Mouse (Mus musculus) CH12.LX (cell line): ENCODE results near the gene Slc25a44. TPM values are rescaled to one million over a fixed set of nuclear protein-coding genes. Genes with fewer than 3 reads are reported as not detected.

Experiments
- DNase-seq: peaks from one replicate; pipeline ENCODE4 v3.0.0-alpha.2; 2013; ENCODE audit errors: extremely low read depth
- H3K27ac ChIP-seq: 2 replicates; pipeline ENCODE4 v1.5.1; 2012; ENCODE audit warnings: low read depth, mild to moderate bottlenecking, control low read depth, moderate library complexity; ENCODE audit not compliant: insufficient read depth
- H3K27me3 ChIP-seq: replicated peaks from 2 replicates; pipeline ENCODE3; 2012; ENCODE audit warnings: inconsistent platforms
- H3K36me3 ChIP-seq, 2 experiments: replicated peaks in 1 of 2; 2 replicates each; pipeline versions ENCODE3 to v1.6.1; 2012; ENCODE audit warnings: inconsistent platforms in 1 of 2, low read length in 1 of 2, mild to moderate bottlenecking in 1 of 2, mixed read lengths in 1 of 2, moderate library complexity in 1 of 2; ENCODE audit not compliant: control insufficient read depth in 1 of 2, insufficient read depth in 1 of 2
- H3K4me1 ChIP-seq, 2 experiments: 2 replicates each; pipeline ENCODE4 v1.6.1; 2012; ENCODE audit warnings: inconsistent platforms in 1 of 2, moderate library complexity in 1 of 2; ENCODE audit not compliant: insufficient read depth in 2 of 2, control insufficient read depth in 1 of 2
- H3K4me2 ChIP-seq: 2 replicates; pipeline ENCODE4 v1.6.1; 2012; ENCODE audit warnings: low read depth, mild to moderate bottlenecking, control low read depth; ENCODE audit not compliant: poor library complexity, insufficient read depth, severe bottlenecking
- H3K4me3 ChIP-seq, 3 experiments: fragments of 150-350 bp in 1 of 3; sonication (generic) in 1 of 3; replicated peaks in 1 of 3; 2 replicates each; pipeline versions ENCODE3 to v1.5.1; 2011 to 2012; ENCODE audit warnings: low read depth in 2 of 3, low read length in 2 of 3, mild to moderate bottlenecking in 2 of 3, moderate library complexity in 2 of 3, control low read depth in 1 of 3, improper control_type of control experiment in 1 of 3, inconsistent platforms in 1 of 3, mixed read lengths in 1 of 3; ENCODE audit not compliant: poor library complexity in 1 of 3
- H3K79me2 ChIP-seq: replicated peaks from 2 replicates; pipeline ENCODE4 v1.6.1; 2012; ENCODE audit warnings: mild to moderate bottlenecking, moderate library complexity; ENCODE audit not compliant: control insufficient read depth, poor library complexity, insufficient read depth, severe bottlenecking; ENCODE audit errors: extremely low read depth
- H3K9ac ChIP-seq: 2 replicates; pipeline ENCODE4 v1.6.1; 2012; ENCODE audit warnings: low read depth, mild to moderate bottlenecking, control low read depth, moderate library complexity; ENCODE audit not compliant: insufficient read depth
- H3K9me3 ChIP-seq: replicated peaks from 2 replicates; pipeline ENCODE3; 2012; ENCODE audit warnings: low read length, inconsistent platforms, mixed read lengths
- BHLHE40 ChIP-seq: IDR thresholded peaks from 2 replicates; pipeline ENCODE4 v1.6.1; 2011; ENCODE audit warnings: mild to moderate bottlenecking, low read depth, low read length, improper control_type of control experiment
- CHD1 ChIP-seq: IDR thresholded peaks from 2 replicates; pipeline ENCODE4 v1.6.1; 2012; ENCODE audit warnings: low read depth, low read length, improper control_type of control experiment, inconsistent platforms
- ELF1 ChIP-seq: IDR thresholded peaks from 2 replicates; pipeline ENCODE4 v1.6.1; 2014; ENCODE audit warnings: low read depth, mild to moderate bottlenecking, inconsistent platforms, low read length, improper control_type of control experiment
- IRF4 ChIP-seq: IDR thresholded peaks from 2 replicates; pipeline ENCODE4 v1.6.1; 2014; ENCODE audit warnings: low read depth, mild to moderate bottlenecking, inconsistent platforms, low read length, improper control_type of control experiment
- MAFK ChIP-seq: IDR thresholded peaks from 2 replicates; pipeline ENCODE4 v1.6.1; 2011; ENCODE audit warnings: low read length, improper control_type of control experiment; ENCODE audit not compliant: insufficient replicate concordance
- MYC ChIP-seq: IDR thresholded peaks from 2 replicates; pipeline ENCODE4 v1.6.1; 2011; ENCODE audit warnings: low read depth, mild to moderate bottlenecking, improper control_type of control experiment, low read length
- NRF1 ChIP-seq: IDR thresholded peaks from 2 replicates; pipeline ENCODE4 v1.6.1; 2014; ENCODE audit warnings: low read depth, mild to moderate bottlenecking, inconsistent platforms, low read length, improper control_type of control experiment, moderate library complexity
- PAX5 ChIP-seq: IDR thresholded peaks from 2 replicates; pipeline ENCODE4 v1.6.1; 2012; ENCODE audit warnings: low read length, inconsistent platforms, mixed read lengths
- RAD21 ChIP-seq: IDR thresholded peaks from 2 replicates; pipeline ENCODE4 v1.6.1; 2011; ENCODE audit warnings: low read depth, mild to moderate bottlenecking, low read length, improper control_type of control experiment, moderate library complexity
- RCOR1 ChIP-seq: conservative IDR thresholded peaks from 2 replicates; pipeline ENCODE4 v1.6.1; 2012; ENCODE audit warnings: low read depth, mild to moderate bottlenecking, inconsistent platforms, low read length, improper control_type of control experiment
- TBP ChIP-seq: conservative IDR thresholded peaks from 2 replicates; pipeline ENCODE4 v1.6.1; 2011; ENCODE audit warnings: low read depth, low read length, improper control_type of control experiment
- TCF12 ChIP-seq: IDR thresholded peaks from 2 replicates; pipeline ENCODE4 v1.6.1; 2014; ENCODE audit warnings: low read depth, mild to moderate bottlenecking, inconsistent platforms, low read length, improper control_type of control experiment
- UBTF ChIP-seq: IDR thresholded peaks from 2 replicates; pipeline ENCODE4 v1.6.1; 2012; ENCODE audit warnings: low read depth, mild to moderate bottlenecking, inconsistent platforms, low read length, improper control_type of control experiment, moderate library complexity
- USF1 ChIP-seq: IDR thresholded peaks from 2 replicates; pipeline ENCODE4 v1.6.1; 2014; ENCODE audit warnings: low read depth, mild to moderate bottlenecking, inconsistent platforms, low read length, improper control_type of control experiment
- USF2 ChIP-seq: conservative IDR thresholded peaks from 2 replicates; pipeline ENCODE4 v1.6.1; 2011; ENCODE audit warnings: low read depth, low read length, improper control_type of control experiment
- ZKSCAN1 ChIP-seq: IDR thresholded peaks from 2 replicates; pipeline ENCODE4 v1.6.1; 2012; ENCODE audit warnings: low read depth, inconsistent platforms, low read length, improper control_type of control experiment, borderline replicate concordance
- ZMIZ1 ChIP-seq: IDR thresholded peaks from 2 replicates; pipeline ENCODE4 v1.6.1; 2012; ENCODE audit warnings: low read depth, mild to moderate bottlenecking, inconsistent platforms, low read length, improper control_type of control experiment
- dilution Hi-C: fragments of 300-500 bp; cut with MboI; formaldehyde crosslinking; loops from 2 replicates; pipeline ENCODE4 v1.14.3; 2020; ENCODE audit warnings: low sequenced_read_pairs; ENCODE audit not compliant: extremely low pct_unique_long_range_greater_than_20kb, extremely low pct_ligation_motif_present
- in situ Hi-C: fragments of 300-500 bp; cut with MboI; formaldehyde crosslinking; loops from 3 replicates; pipeline ENCODE4 v1.14.3; 2019; ENCODE audit warnings: low sequenced_read_pairs, low pct_ligation_motif_present, low pct_unique_long_range_greater_than_20kb, mixed read lengths
- polyA plus RNA-seq: library from polyadenylated mRNA; unstranded; fragments of >175 nt; gene quantifications from 2 replicates; pipeline ENCODE4 v1.2.1, GENCODE M21; 2012; ENCODE audit warnings: low read depth; ENCODE audit not compliant: insufficient read length
- total RNA-seq, 2 experiments: library from RNA; depleted of rRNA; stranded (reverse); fragments of 300-350 nt in 1 of 2; fragments of >200 nt in 1 of 2; gene quantifications; 2 replicates each; pipeline ENCODE4 v1.2.3; 2012 to 2014

Gene Slc25a44
- total and polyA plus RNA-seq, 3 experiments: 8.9 to 17.5 (median 13.2) TPM

DNA sequence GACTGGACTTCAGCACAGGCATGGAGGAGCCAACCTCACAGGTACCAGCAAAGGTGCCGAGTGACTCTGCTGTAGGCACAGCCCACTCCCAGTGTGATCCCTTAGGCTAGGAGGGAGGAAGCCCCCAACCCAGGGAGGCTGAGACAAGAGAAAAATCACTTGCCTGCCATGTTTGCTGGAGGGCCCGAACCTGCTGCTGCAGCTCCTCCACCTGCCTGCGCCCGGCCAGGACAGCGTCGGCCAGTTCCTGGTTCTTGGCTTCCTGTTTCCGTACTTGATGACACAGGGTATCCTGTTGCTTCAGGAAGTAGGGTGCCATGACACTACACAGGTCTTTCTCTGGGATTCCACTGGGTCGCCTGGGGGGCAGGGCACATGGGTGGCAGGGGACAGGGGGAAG is 29.2 kb downstream of the Slc25a44 start:
- no peak overlapping the region for H3K9ac ChIP-seq
- H3K27me3 ChIP-seq: no peaks in the 10 kb centered on the region
- in situ Hi-C loops (no loop called here), dilution Hi-C loops (no loop called here)
- peaks cover 2% of the 10 kb centered on the region for H3K9me3 ChIP-seq
- H3K79me2 ChIP-seq: no peaks in the 10 kb centered on the region
- H3K4me1 ChIP-seq: peaks cover 13 to 40% of the 10 kb centered on the region in 2 experiments
- TF ChIP-seq ELF1 (peak; percentile 59), IRF4 (no peak)
- peak; percentile 27 for DNase-seq
- peak overlapping the region in 2 of 3 experiments; percentile 4 to 38 for H3K4me3 ChIP-seq
- no peak overlapping the region for H3K27ac ChIP-seq
- no peak overlapping the region for H3K4me2 ChIP-seq
- peaks cover 23 to 85% of the 10 kb centered on the region in 2 experiments for H3K36me3 ChIP-seq

DNA sequence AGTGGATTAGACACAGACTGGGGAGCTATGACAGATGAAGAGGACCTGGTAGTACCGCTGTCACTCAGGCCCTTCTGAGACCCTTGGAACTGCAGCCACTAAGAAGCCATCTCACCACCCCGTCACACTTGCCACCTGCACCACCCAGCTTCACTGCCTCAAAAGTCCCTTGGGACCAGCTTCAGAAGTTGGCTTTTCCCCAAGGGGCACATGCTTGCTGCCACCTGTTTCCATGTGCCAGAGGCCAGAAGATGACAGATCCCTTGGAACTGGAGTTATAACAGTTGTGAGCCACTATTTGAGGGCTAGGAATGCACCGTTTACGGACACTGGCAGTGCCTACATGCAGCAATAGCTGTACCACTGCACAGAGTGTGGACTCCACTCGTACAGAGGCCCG is 29.7 kb downstream of the Slc25a44 start:
- Histone ChIP-seq H3K4me2 (no peak overlapping the region), H3K9me3 (peaks cover 5% of the 10 kb centered on the region), H3K36me3 (peaks cover 23 to 88% of the 10 kb centered on the region in 2 experiments), H3K9ac (no peak overlapping the region), H3K4me3 (peak overlapping the region in 2 of 3 experiments; percentile 4 to 38), H3K27ac (no peak overlapping the region), H3K79me2 (no peaks in the 10 kb centered on the region), H3K4me1 (peaks cover 13 to 40% of the 10 kb centered on the region in 2 experiments), H3K27me3 (no peaks in the 10 kb centered on the region)
- TF ChIP-seq MAFK: no peak
- TF ChIP-seq MYC: 0 out of 2 replicates have a peak, but pooled peaks have one; percentile 19
- 0 out of 2 replicates have a peak, but pooled peaks have one; percentile 36 for TF ChIP-seq TCF12
- TF ChIP-seq NRF1: no peak
- TF ChIP-seq ZMIZ1: no peak
- peak; percentile 65 for DNase-seq
- in situ Hi-C loops: no loop called here
- dilution Hi-C loops: no loop called here

DNA sequence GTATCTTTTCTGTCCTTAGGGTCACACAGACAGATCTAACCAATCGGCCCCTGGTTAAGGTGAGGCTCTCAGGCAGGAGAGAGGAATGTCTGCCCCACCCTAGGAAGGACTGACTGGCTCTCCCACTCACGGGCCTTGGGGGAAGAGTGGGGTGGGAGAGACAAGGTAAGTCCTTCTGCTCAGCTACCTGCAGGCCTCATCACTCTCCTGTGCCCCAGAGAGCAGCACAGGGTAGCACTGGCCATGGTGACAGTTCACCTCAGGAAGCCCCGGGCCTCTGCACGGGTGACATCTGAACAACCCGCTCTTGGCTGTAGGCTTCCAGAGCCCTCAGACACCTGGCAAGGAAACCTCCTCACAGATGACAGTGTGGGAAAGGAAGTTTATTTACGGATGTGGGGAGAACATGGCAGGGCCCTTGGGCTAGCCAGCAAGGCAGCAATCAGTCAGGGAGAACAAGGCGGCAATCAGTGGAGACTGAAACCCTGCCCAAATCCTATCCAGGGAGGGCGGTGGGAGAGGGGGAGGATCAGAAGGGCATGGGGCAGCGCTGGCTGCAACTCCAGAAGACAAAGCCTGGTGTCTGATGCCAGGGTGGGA is 31.1 kb downstream of the Slc25a44 start:
- Histone ChIP-seq H3K4me1 (peaks cover 13 to 37% of the 10 kb centered on the region in 2 experiments), H3K79me2 (no peaks in the 10 kb centered on the region), H3K4me3 (no peak overlapping the region), H3K4me2 (no peak overlapping the region), H3K36me3 (peaks cover 22 to 82% of the 10 kb centered on the region in 2 experiments), H3K27ac (no peak overlapping the region), H3K27me3 (no peaks in the 10 kb centered on the region), H3K9ac (no peak overlapping the region), H3K9me3 (peaks cover 5% of the 10 kb centered on the region)
- dilution Hi-C loops (no loop called here), in situ Hi-C loops (no loop called here)
- DNase-seq: no peak
- TF ChIP-seq RCOR1: no peak
- no peak for TF ChIP-seq NRF1
- TF ChIP-seq USF2: no peak
- TF ChIP-seq MAFK: no peak
- no peak for TF ChIP-seq ZKSCAN1
- TF ChIP-seq PAX5: no peak
- no peak for TF ChIP-seq TBP
- TF ChIP-seq CHD1: no peak
- no peak for TF ChIP-seq BHLHE40
- TF ChIP-seq UBTF: no peak
- no peak for TF ChIP-seq USF1
- no peak for TF ChIP-seq IRF4
- TF ChIP-seq MYC: no peak
- no peak for TF ChIP-seq ELF1
- TF ChIP-seq RAD21: no peak
